Mouse (Mus musculus) macrophage (primary cell): ENCODE data around the gene Caps2. TPM values are rescaled to one million over a fixed set of nuclear protein-coding genes. Genes with fewer than 3 reads are reported as not detected.
"Not testable (repeated sequence)": the region's sequence is repeated elsewhere in the genome, so short reads cannot be mapped to it uniquely, and the experiment has no call there.

Experiments
- H3K27ac ChIP-seq: fragments of 350-480 bp; formaldehyde crosslinking; 2 replicates; pipeline ENCODE4 v1.9.0; 2021
- H3K36me3 ChIP-seq: fragments of 350-480 bp; formaldehyde crosslinking; 2 replicates; pipeline ENCODE4 v1.9.0; 2021; ENCODE audit errors: inconsistent target
- H3K4me3 ChIP-seq: fragments of 350-480 bp; formaldehyde crosslinking; 2 replicates; pipeline ENCODE4 v1.9.0; 2021; ENCODE audit errors: inconsistent target
- H3K79me2 ChIP-seq: fragments of 350-480 bp; formaldehyde crosslinking; 2 replicates; pipeline ENCODE4 v1.9.0; 2021; ENCODE audit errors: inconsistent target
- WGBS: methylation state at CpG from one replicate; pipeline ENCODE4 v1.1.7; 2026; ENCODE audit warnings: inconsistent platforms; ENCODE audit not compliant: missing documents; 5-methylcytosine and 5-hydroxymethylcytosine counted together
- polyA plus RNA-seq: library from polyadenylated mRNA; stranded (reverse); fragments of 250-400 nt; gene quantifications from 3 replicates; pipeline ENCODE4 v1.2.4, GENCODE M21; 2018; ENCODE audit warnings: inconsistent platforms

The Caps2 gene
- polyA plus RNA-seq, 1 experiment from 2014 or later = not detected

GRCm38 (mm10) chr10:112232733-112233132 lies 69.3 kb downstream of the Caps2 start:
- H3K36me3 ChIP-seq, H3K4me3 ChIP-seq, H3K79me2 ChIP-seq, H3K27ac ChIP-seq: not testable (repeated sequence)
- 17% methylated on average over 1 of the region's 1 CpGs for WGBS

- not testable (repeated sequence) for H3K79me2 ChIP-seq, H3K27ac ChIP-seq, H3K36me3 ChIP-seq, H3K4me3 ChIP-seq
- 89% methylated on average over 4 of the region's 5 CpGs for WGBS
Observed at GRCm38 (mm10) chr10:112235396-112235940, 72.0 kb downstream of the Caps2 start.

GRCm38 (mm10) chr10:112248273-112248672 lies 84.9 kb downstream of the Caps2 start:
- no peaks in the 10 kb centered on the region for H3K36me3 ChIP-seq
- WGBS = 92% methylated on average over 2 of the region's 2 CpGs

GRCm38 (mm10) chr10:112263467-112263866 lies 100.0 kb downstream of the Caps2 start:
- H3K4me3 ChIP-seq = no peak overlapping the region
- H3K36me3 ChIP-seq = no peaks in the 10 kb centered on the region
- WGBS = 76% methylated on average over 3 of the region's 3 CpGs
- no peaks in the 10 kb centered on the region for H3K79me2 ChIP-seq
- H3K27ac ChIP-seq = no peak overlapping the region

More at GRCm38 (mm10) chr10:112248273-112248672, 84.9 kb downstream of the Caps2 start:
- Histone ChIP-seq H3K4me3 (no peak overlapping the region), H3K79me2 (no peaks in the 10 kb centered on the region), H3K27ac (no peak overlapping the region)

Other genes with a start within 250 kb of the Caps2 start
- gene Krr1, start 191.0 kb upstream of the Caps2 start, polyA plus RNA-seq = 13.5 to 21.4 TPM (median 17.3 TPM) in 3 replicates
- gene Glipr1, start 161.0 kb upstream of the Caps2 start, polyA plus RNA-seq = 181 to 387 TPM (median 323 TPM) in 3 replicates
- gene Glipr1l1, start 103.4 kb upstream of the Caps2 start, polyA plus RNA-seq = not detected in 3 replicates
- gene Glipr1l2, start 80.3 kb upstream of the Caps2 start, polyA plus RNA-seq = not detected in 3 replicates
- not detected in 3 replicates for gene Glipr1l3, start 3.3 kb upstream of the Caps2 start, polyA plus RNA-seq
- gene Kcnc2, start 107.5 kb downstream of the Caps2 start, polyA plus RNA-seq = not detected in 3 replicates